Mouse (Mus musculus) spleen, adult 2 months (tissue): Measurements from ENCODE around the gene H2afx. TPM values are rescaled to one million over a fixed set of nuclear protein-coding genes. Genes with fewer than 3 reads are reported as not detected.

Experiments used
- DNase-seq, 2 experiments: peaks; one replicate each; pipeline versions ENCODE4 v3.0.0 to v3.0.0-alpha.2; 2012 to 2021; ENCODE audit warnings: low spot score in 2 of 2, low read depth in 1 of 2
- H3K27ac ChIP-seq: fragments of 200-500 bp; 2 replicates; pipeline ENCODE4 v1.5.1; 2012; ENCODE audit warnings: low read length, inconsistent platforms; ENCODE audit not compliant: insufficient read depth
- H3K27me3 ChIP-seq: fragments of 200-500 bp; 2 replicates; pipeline ENCODE4 v1.6.1; 2012; ENCODE audit warnings: mild to moderate bottlenecking, moderate library complexity, low read length, inconsistent platforms; ENCODE audit not compliant: control insufficient read depth, insufficient read depth
- H3K36me3 ChIP-seq: fragments of 200-500 bp; 2 replicates; pipeline ENCODE4 v1.6.1; 2012; ENCODE audit warnings: mild to moderate bottlenecking, low read length, inconsistent platforms; ENCODE audit not compliant: control insufficient read depth, insufficient read depth
- H3K4me1 ChIP-seq: fragments of 200-500 bp; 2 replicates; pipeline ENCODE4 v1.6.1; 2011; ENCODE audit warnings: inconsistent platforms; ENCODE audit not compliant: control insufficient read depth, insufficient read depth, insufficient read length
- H3K4me3 ChIP-seq: fragments of 200-500 bp; 2 replicates; pipeline ENCODE4 v1.5.1; 2011; ENCODE audit warnings: mild to moderate bottlenecking, inconsistent platforms; ENCODE audit not compliant: insufficient read depth, insufficient read length; ENCODE audit errors: extremely low read depth
- CTCF ChIP-seq: fragments of 200-500 bp; IDR thresholded peaks from 2 replicates; pipeline ENCODE4 v1.5.1; 2011; ENCODE audit warnings: mild to moderate bottlenecking, inconsistent platforms; ENCODE audit not compliant: insufficient read depth, insufficient read length, insufficient replicate concordance; ENCODE audit errors: extremely low read depth
- POLR2A ChIP-seq: fragments of 200-500 bp; IDR thresholded peaks from 2 replicates; pipeline ENCODE4 v1.6.1; 2011; ENCODE audit warnings: low read depth, low read length, inconsistent platforms
- WGBS: fragments of 180-500 bp; shearing (Covaris S2); methylation state at CpG from one replicate; pipeline ENCODE4 v1.1.7; 2018; 5-methylcytosine and 5-hydroxymethylcytosine counted together
- polyA plus RNA-seq: library from polyadenylated mRNA; depleted of rRNA; stranded (reverse); fragments of >200 nt; gene quantifications from 2 replicates; pipeline ENCODE4 v1.2.3, GENCODE M21; 2012; rRNA removed

Gene H2afx
- polyA plus RNA-seq, 1 experiment = 117 TPM

DNA sequence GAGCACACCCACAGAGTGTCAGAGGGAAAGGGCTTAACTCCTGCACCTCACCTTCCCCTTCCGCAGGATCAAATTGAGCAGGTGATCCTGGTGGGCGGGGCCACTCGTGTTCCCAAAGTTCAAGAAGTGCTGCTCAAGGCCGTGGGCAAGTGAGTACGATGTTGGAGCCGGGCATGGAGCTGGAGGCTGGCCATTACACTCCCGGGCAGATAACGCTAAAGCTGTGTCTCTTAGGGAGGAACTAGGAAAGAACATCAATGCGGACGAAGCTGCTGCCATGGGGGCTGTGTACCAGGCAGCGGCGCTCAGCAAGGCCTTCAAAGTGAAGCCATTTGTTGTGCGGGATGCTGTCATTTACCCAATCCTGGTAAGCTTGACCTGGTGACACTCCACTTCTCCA lies 50.1 kb downstream of the H2afx start:
- Histone ChIP-seq H3K4me1 (peaks cover 7% of the 10 kb centered on the region; the same call in 1 of the 2 replicates), H3K4me3 (no peak overlapping the region), H3K36me3 (peaks cover 58% of the 10 kb centered on the region), H3K27ac (no peak overlapping the region), H3K27me3 (no peaks in the 10 kb centered on the region)
- DNase-seq = no peak
- TF ChIP-seq CTCF = no peak
- TF ChIP-seq POLR2A = no peak
- 97% methylated on average over 13 of the region's 13 CpGs for WGBS

Other genes starting within 250 kb of the H2afx start
- 0.02 and 0.06 TPM in 2 replicates for gene Mfrp, start 233.0 kb upstream of the H2afx start, polyA plus RNA-seq
- gene C1qtnf5, start 227.4 kb upstream of the H2afx start, polyA plus RNA-seq = 6.7 and 8.2 TPM in 2 replicates
- gene Gm49380, start 221.2 kb upstream of the H2afx start, polyA plus RNA-seq = 0.05 TPM in 1 of 2 replicates, not detected in the other
- gene Rnf26, start 221.2 kb upstream of the H2afx start, polyA plus RNA-seq = 21.3 and 27.1 TPM in 2 replicates
- 12.7 and 13.9 TPM in 2 replicates for gene Mcam, start 200.2 kb upstream of the H2afx start, polyA plus RNA-seq
- 16.1 and 20.3 TPM in 2 replicates for gene Cbl, start 100.6 kb upstream of the H2afx start, polyA plus RNA-seq
- gene Ccdc153, start 94.0 kb upstream of the H2afx start, polyA plus RNA-seq = not detected in 2 replicates
- 0.07 and 0.08 TPM in 2 replicates for gene Pdzd3, start 83.2 kb upstream of the H2afx start, polyA plus RNA-seq
- gene Nlrx1, start 66.1 kb upstream of the H2afx start, polyA plus RNA-seq = 8.4 and 10.7 TPM in 2 replicates
- gene Abcg4, start 46.1 kb upstream of the H2afx start, polyA plus RNA-seq = 12.3 and 22.3 TPM in 2 replicates
- 24.7 and 25.2 TPM in 2 replicates for gene Hinfp, start 29.0 kb upstream of the H2afx start, polyA plus RNA-seq
- 28.0 and 38.5 TPM in 2 replicates for gene C2cd2l, start 14.4 kb upstream of the H2afx start, polyA plus RNA-seq
- 24.0 and 25.2 TPM in 2 replicates for gene Dpagt1, start 8.7 kb upstream of the H2afx start, polyA plus RNA-seq
- gene Hmbs, start 9.5 kb downstream of the H2afx start, polyA plus RNA-seq = 121 and 147 TPM in 2 replicates
- gene Vps11, start 27.0 kb downstream of the H2afx start, polyA plus RNA-seq = 23.7 and 25.6 TPM in 2 replicates
- 39.8 and 44.3 TPM in 2 replicates for gene Hyou1, start 44.8 kb downstream of the H2afx start, polyA plus RNA-seq
- gene Slc37a4, start 62.2 kb downstream of the H2afx start, polyA plus RNA-seq = 24.5 and 25.4 TPM in 2 replicates
- gene Rps25, start 72.4 kb downstream of the H2afx start, polyA plus RNA-seq = 137 and 144 TPM in 2 replicates
- 22.9 and 29.7 TPM in 2 replicates for gene Trappc4, start 72.9 kb downstream of the H2afx start, polyA plus RNA-seq
- gene Ccdc84, start 83.9 kb downstream of the H2afx start, polyA plus RNA-seq = 18.1 and 26.0 TPM in 2 replicates
- gene Foxr1, start 106.4 kb downstream of the H2afx start, polyA plus RNA-seq = 0.09 and 0.15 TPM in 2 replicates
- gene Upk2, start 120.3 kb downstream of the H2afx start, polyA plus RNA-seq = not detected in 2 replicates
- 42.2 and 50.3 TPM in 2 replicates for gene Bcl9l, start 148.1 kb downstream of the H2afx start, polyA plus RNA-seq
- gene Cxcr5, start 227.2 kb downstream of the H2afx start, polyA plus RNA-seq = 133 and 154 TPM in 2 replicates